Mouse (Mus musculus) spleen, adult 2 months (tissue): ENCODE data around the gene Enpep.

Experiments
- CTCF ChIP-seq: fragments of 200-500 bp; IDR thresholded peaks from 2 replicates; pipeline ENCODE4 v1.5.1; 2011; ENCODE audit warnings: mild to moderate bottlenecking, inconsistent platforms; ENCODE audit not compliant: insufficient read depth, insufficient read length, insufficient replicate concordance; ENCODE audit errors: extremely low read depth
- POLR2A ChIP-seq: fragments of 200-500 bp; IDR thresholded peaks from 2 replicates; pipeline ENCODE4 v1.6.1; 2011; ENCODE audit warnings: low read depth, low read length, inconsistent platforms

- no peak for TF ChIP-seq CTCF
- no peak for TF ChIP-seq POLR2A
These were observed 8.5 kb upstream of the Enpep start for GRCm38 (mm10) chr3:129341066-129341465.
